Mouse (Mus musculus) liver, postnatal 0 days (tissue): Measurements from ENCODE around the gene Flnb.

Experiments used
- CTCF ChIP-seq: sonication (generic); IDR thresholded peaks from 2 replicates; pipeline ENCODE4 v1.5.1; 2016; ENCODE audit warnings: antibody characterized with exemption, low read depth
- EP300 ChIP-seq: IDR thresholded peaks from 2 replicates; pipeline ENCODE4 v1.6.1; 2016; ENCODE audit warnings: antibody characterized with exemption, low read depth, mild to moderate bottlenecking

- no peak for TF ChIP-seq CTCF
- TF ChIP-seq EP300: no peak
Observed at GRCm38 (mm10) chr14:7978183-7978582, 160.4 kb downstream of the Flnb start.
